Mouse (Mus musculus): ENCODE data around the gene Nap1l1.

Gene Nap1l1

GRCm38 (mm10) chr10:111482654-111483053 lies 9.6 kb downstream of the Nap1l1 start:
- no peak for DNase-seq (ENCODE audit: low spot score)

- peak; percentile 64 for DNase-seq (ENCODE audit: low spot score)
These were observed 11.1 kb downstream of the Nap1l1 start for GRCm38 (mm10) chr10:111484079-111484478.

GRCm38 (mm10) chr10:111488793-111489192 lies 15.8 kb downstream of the Nap1l1 start:
- no peak for DNase-seq (ENCODE audit: low spot score)

GRCm38 (mm10) chr10:111490079-111490478 lies 17.1 kb downstream of the Nap1l1 start:
- DNase-seq (ENCODE audit: low spot score), result peak; percentile 54

- DNase-seq (ENCODE audit: low spot score), result no peak
These were observed 22.9 kb downstream of the Nap1l1 start for GRCm38 (mm10) chr10:111495888-111496287.

- no peak for DNase-seq (ENCODE audit: low spot score)
These were observed 26.9 kb downstream of the Nap1l1 start for GRCm38 (mm10) chr10:111499892-111500291.

- peak; percentile 68 for DNase-seq (ENCODE audit: low spot score)
These were observed 30.0 kb downstream of the Nap1l1 start for GRCm38 (mm10) chr10:111503071-111503470.

GRCm38 (mm10) chr10:111503716-111504115 lies 30.7 kb downstream of the Nap1l1 start:
- no peak for DNase-seq (ENCODE audit: low spot score)

- no peak for DNase-seq (ENCODE audit: low spot score)
These were observed 31.6 kb downstream of the Nap1l1 start for GRCm38 (mm10) chr10:111504606-111505005.

- DNase-seq (ENCODE audit: low spot score), result no peak
These were observed 32.4 kb downstream of the Nap1l1 start for GRCm38 (mm10) chr10:111505406-111505805.

GRCm38 (mm10) chr10:111506101-111506925 lies 33.3 kb downstream of the Nap1l1 start, which contains the start of gene Phlda1:
TSS of gene Phlda1 (plus strand) at chr10:111506286.
- peak; percentile 97 for DNase-seq (ENCODE audit: low spot score)

GRCm38 (mm10) chr10:111506926-111507459 lies 34.0 kb downstream of the Nap1l1 start:
- DNase-seq (ENCODE audit: low spot score), result no peak

GRCm38 (mm10) chr10:111507460-111508211 lies 34.6 kb downstream of the Nap1l1 start:
- peak; percentile 70 for DNase-seq (ENCODE audit: low spot score)

GRCm38 (mm10) chr10:111508324-111509080 lies 35.5 kb downstream of the Nap1l1 start:
- no peak for DNase-seq (ENCODE audit: low spot score)

- no peak for DNase-seq (ENCODE audit: low spot score)
These were observed 36.2 kb downstream of the Nap1l1 start for GRCm38 (mm10) chr10:111509103-111509784.

GRCm38 (mm10) chr10:111509981-111510380 lies 37.0 kb downstream of the Nap1l1 start:
- DNase-seq (ENCODE audit: low spot score), result no peak

- no peak for DNase-seq (ENCODE audit: low spot score)
These were observed 37.8 kb downstream of the Nap1l1 start for GRCm38 (mm10) chr10:111510798-111511197.

- no peak for DNase-seq (ENCODE audit: low spot score)
These were observed 39.1 kb downstream of the Nap1l1 start for GRCm38 (mm10) chr10:111512036-111512568.

- DNase-seq (ENCODE audit: low spot score), result no peak
These were observed 41.4 kb downstream of the Nap1l1 start for GRCm38 (mm10) chr10:111514282-111514885.
